Mouse (Mus musculus) ES-Bruce4 (cell line): Measurements from ENCODE around the gene Cnep1r1. TPM values are rescaled to one million over a fixed set of nuclear protein-coding genes. Genes with fewer than 3 reads are reported as not detected.

Experiments used
- H3K27ac ChIP-seq: 2 replicates; pipeline ENCODE4 v1.5.1; 2012; ENCODE audit warnings: low read length, inconsistent platforms; ENCODE audit not compliant: insufficient read depth
- H3K27me3 ChIP-seq: 2 replicates; pipeline ENCODE4 v1.6.1; 2012; ENCODE audit warnings: mild to moderate bottlenecking, low read length, inconsistent platforms; ENCODE audit not compliant: control insufficient read depth, poor library complexity, insufficient read depth, severe bottlenecking
- H3K36me3 ChIP-seq: 2 replicates; pipeline ENCODE4 v1.6.1; 2012; ENCODE audit warnings: inconsistent platforms, mild to moderate bottlenecking, low read length, moderate library complexity; ENCODE audit not compliant: control insufficient read depth, poor library complexity, insufficient read depth, severe bottlenecking
- H3K4me1 ChIP-seq: one replicate; pipeline ENCODE4 v1.8.1; 2011; ENCODE audit warnings: low read length; ENCODE audit not compliant: control insufficient read depth, insufficient read depth
- H3K4me3 ChIP-seq: 2 replicates; pipeline ENCODE4 v1.5.1; 2011; ENCODE audit warnings: low read depth, mild to moderate bottlenecking, low read length
- H3K9ac ChIP-seq: 2 replicates; pipeline ENCODE4 v1.6.1; 2012; ENCODE audit warnings: low read depth, mild to moderate bottlenecking, inconsistent platforms; ENCODE audit not compliant: poor library complexity, severe bottlenecking
- H3K9me3 ChIP-seq: replicated peaks from 2 replicates; pipeline ENCODE4 v1.6.1; 2012; ENCODE audit warnings: mild to moderate bottlenecking, low read length, inconsistent platforms; ENCODE audit not compliant: control insufficient read depth, poor library complexity, insufficient read depth, severe bottlenecking
- CTCF ChIP-seq: IDR thresholded peaks from one replicate; pipeline ENCODE4 v1.8.1; 2011; ENCODE audit warnings: low read depth, low read length
- EP300 ChIP-seq: IDR thresholded peaks from 2 replicates; pipeline ENCODE4 v1.6.1; 2011; ENCODE audit warnings: low read depth, low read length; ENCODE audit not compliant: insufficient read depth
- POLR2A ChIP-seq: IDR thresholded peaks from one replicate; pipeline ENCODE4 v1.8.1; 2011; ENCODE audit warnings: low read length; ENCODE audit not compliant: insufficient read depth
- polyA plus RNA-seq: library from polyadenylated mRNA; stranded (reverse); fragments of >200 nt; gene quantifications from 2 replicates; pipeline ENCODE4 v1.2.4, GENCODE M21; 2011; ENCODE audit warnings: low read depth; ENCODE audit not compliant: missing spikeins, insufficient read depth, insufficient read length

Cnep1r1 gene
- polyA plus RNA-seq, 1 experiment = 40.6 TPM

DNA sequence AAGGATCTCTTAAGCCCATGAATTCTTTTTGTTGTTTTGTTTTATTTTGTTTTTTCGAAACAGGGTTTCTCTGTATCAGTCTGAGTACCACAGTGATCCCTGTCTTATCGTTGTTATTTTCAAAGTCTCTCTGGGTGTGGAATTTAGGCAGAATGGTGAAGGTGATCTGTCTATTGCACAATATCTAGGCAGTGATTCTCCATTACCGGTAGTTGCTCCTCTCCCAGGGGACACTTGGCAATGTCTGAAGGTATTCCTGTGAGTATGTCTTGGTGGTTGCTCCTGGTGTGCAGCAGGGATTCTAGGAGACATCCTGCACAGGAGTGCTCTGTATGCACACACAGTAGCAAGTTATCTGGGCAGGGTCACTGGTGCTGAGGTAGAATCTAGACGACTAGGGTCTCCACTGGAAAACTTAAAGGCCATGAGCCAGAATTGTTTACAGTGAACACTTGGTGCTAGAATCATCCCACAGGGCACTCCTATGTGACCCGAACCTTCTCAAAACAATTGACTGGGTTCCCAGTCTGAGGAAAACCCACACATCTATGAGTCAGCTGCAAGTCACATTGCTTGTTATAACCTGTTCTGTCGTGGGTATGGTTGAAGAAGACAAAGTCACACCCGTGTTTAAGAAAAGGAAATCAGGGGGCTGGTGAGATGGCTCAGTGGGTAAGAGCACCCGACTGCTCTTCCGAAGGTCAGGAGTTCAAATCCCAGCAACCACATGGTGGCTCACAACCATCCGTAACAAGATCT, 41.8 kb downstream of the Cnep1r1 start:
- Histone ChIP-seq H3K4me1 (no peaks in the 10 kb centered on the region), H3K9ac (no peak overlapping the region), H3K27ac (no peak overlapping the region), H3K36me3 (peaks cover 72% of the 10 kb centered on the region), H3K27me3 (no peaks in the 10 kb centered on the region), H3K9me3 (no peaks in the 10 kb centered on the region), H3K4me3 (no peak overlapping the region)
- TF ChIP-seq POLR2A (no peak), CTCF (no peak), EP300 (no peak)

GRCm38 (mm10) chr8:88161439-88161838, 42.9 kb downstream of the Cnep1r1 start:
- Histone ChIP-seq H3K27ac (no peak overlapping the region), H3K27me3 (no peaks in the 10 kb centered on the region), H3K9ac (no peak overlapping the region), H3K9me3 (no peaks in the 10 kb centered on the region), H3K4me3 (no peak overlapping the region), H3K4me1 (no peaks in the 10 kb centered on the region), H3K36me3 (peaks cover 73% of the 10 kb centered on the region)
- TF ChIP-seq POLR2A = no peak
- TF ChIP-seq CTCF = peak; percentile 57

- no peaks in the 10 kb centered on the region for H3K27me3 ChIP-seq
- H3K4me3 ChIP-seq = no peak overlapping the region
- peaks cover 8% of the 10 kb centered on the region for H3K36me3 ChIP-seq
- H3K9me3 ChIP-seq = 0 out of 2 replicates have a peak, but pooled peaks cover 2% of the 10 kb centered on the region
- TF ChIP-seq EP300 (no peak), CTCF (no peak)
- no peaks in the 10 kb centered on the region for H3K4me1 ChIP-seq
- no peak overlapping the region for H3K9ac ChIP-seq
- H3K27ac ChIP-seq = no peak overlapping the region
These were observed 56.7 kb downstream of the Cnep1r1 start for GRCm38 (mm10) chr8:88175264-88175663.

- Histone ChIP-seq H3K9ac (no peak overlapping the region), H3K4me1 (no peaks in the 10 kb centered on the region), H3K27ac (no peak overlapping the region), H3K9me3 (peaks cover 11% of the 10 kb centered on the region), H3K27me3 (no peaks in the 10 kb centered on the region), H3K36me3 (no peaks in the 10 kb centered on the region), H3K4me3 (no peak overlapping the region)
- TF ChIP-seq EP300 = no peak
- no peak for TF ChIP-seq POLR2A
- no peak for TF ChIP-seq CTCF
These were observed 58.7 kb downstream of the Cnep1r1 start for GRCm38 (mm10) chr8:88177291-88177690.

DNA sequence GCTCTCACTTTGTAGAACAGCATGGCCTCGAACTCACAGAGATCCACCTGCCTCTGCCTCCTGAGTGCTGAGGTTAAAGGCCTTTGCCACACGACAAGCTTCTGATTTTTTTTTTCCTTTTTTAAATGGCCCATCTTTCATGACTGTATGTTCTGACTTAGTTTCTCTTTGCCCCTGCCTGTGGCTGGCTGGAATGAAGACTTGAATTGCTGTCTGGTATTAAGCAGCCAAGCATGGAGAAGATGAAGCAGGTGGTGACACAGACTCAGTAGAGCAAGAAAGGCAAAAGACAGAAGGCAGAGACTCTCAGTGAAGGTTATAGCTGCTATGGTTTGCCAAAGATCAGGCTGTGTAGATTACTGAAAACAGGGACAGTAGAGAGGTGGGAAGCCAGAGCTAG, 64.6 kb downstream of the Cnep1r1 start:
- no peak overlapping the region for H3K4me3 ChIP-seq
- H3K9me3 ChIP-seq = peaks cover 11% of the 10 kb centered on the region
- TF ChIP-seq POLR2A (no peak), CTCF (no peak), EP300 (no peak)
- no peak overlapping the region for H3K27ac ChIP-seq
- H3K27me3 ChIP-seq = no peaks in the 10 kb centered on the region
- H3K4me1 ChIP-seq = no peaks in the 10 kb centered on the region
- no peaks in the 10 kb centered on the region for H3K36me3 ChIP-seq
- H3K9ac ChIP-seq = no peak overlapping the region

Other genes with a start within 250 kb of the Cnep1r1 start
- 11.3 and 14.4 TPM in 2 replicates for gene Zfp423, start 159.2 kb upstream of the Cnep1r1 start, polyA plus RNA-seq
- 44.4 and 49.4 TPM in 2 replicates for gene Heatr3, start 19.1 kb downstream of the Cnep1r1 start, polyA plus RNA-seq
- gene Tent4b, start 80.4 kb downstream of the Cnep1r1 start, polyA plus RNA-seq = 45.2 and 46.0 TPM in 2 replicates
- gene Adcy7, start 153.6 kb downstream of the Cnep1r1 start, polyA plus RNA-seq = 1.4 and 2.1 TPM in 2 replicates
- 90.1 and 101 TPM in 2 replicates for gene Brd7, start 243.4 kb downstream of the Cnep1r1 start, polyA plus RNA-seq